Mouse (Mus musculus): ENCODE measurements around the gene 4930404N11Rik.
A peak's percentile ranks its signal among the peaks of the same experiment; 100 is the strongest.

4930404N11Rik gene

GRCm38 (mm10) chr10:81327959-81328358 is 37.7 kb downstream of the 4930404N11Rik start:
- no peak for DNase-seq

DNA sequence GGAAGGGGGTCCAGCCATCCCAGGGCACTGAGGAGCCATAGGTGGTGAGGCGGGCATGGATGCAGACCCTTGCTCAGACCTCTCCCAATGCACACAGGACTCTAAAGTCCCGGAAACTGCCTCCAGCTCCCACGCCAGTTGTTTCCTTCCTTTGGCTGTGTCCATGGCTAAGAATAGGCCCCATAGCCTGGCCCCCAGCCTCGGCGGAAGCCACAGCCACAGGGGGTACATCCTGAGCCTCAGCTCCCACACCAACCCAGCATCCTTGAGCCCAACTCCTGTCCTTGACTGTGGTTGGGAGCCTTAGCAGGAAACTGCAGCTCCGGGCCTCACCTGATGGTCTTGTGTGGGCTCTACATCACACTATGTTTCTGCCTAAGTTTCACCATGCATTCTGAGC is 38.8 kb downstream of the 4930404N11Rik start:
- no peak for DNase-seq

- DNase-seq = no peak
Observed at GRCm38 (mm10) chr10:81325781-81326180, 39.8 kb downstream of the 4930404N11Rik start.

GRCm38 (mm10) chr10:81325176-81325575 is 40.4 kb downstream of the 4930404N11Rik start:
- DNase-seq = no peak

- no peak for DNase-seq
Observed at GRCm38 (mm10) chr10:81323791-81324530, 41.7 kb downstream of the 4930404N11Rik start.

DNA sequence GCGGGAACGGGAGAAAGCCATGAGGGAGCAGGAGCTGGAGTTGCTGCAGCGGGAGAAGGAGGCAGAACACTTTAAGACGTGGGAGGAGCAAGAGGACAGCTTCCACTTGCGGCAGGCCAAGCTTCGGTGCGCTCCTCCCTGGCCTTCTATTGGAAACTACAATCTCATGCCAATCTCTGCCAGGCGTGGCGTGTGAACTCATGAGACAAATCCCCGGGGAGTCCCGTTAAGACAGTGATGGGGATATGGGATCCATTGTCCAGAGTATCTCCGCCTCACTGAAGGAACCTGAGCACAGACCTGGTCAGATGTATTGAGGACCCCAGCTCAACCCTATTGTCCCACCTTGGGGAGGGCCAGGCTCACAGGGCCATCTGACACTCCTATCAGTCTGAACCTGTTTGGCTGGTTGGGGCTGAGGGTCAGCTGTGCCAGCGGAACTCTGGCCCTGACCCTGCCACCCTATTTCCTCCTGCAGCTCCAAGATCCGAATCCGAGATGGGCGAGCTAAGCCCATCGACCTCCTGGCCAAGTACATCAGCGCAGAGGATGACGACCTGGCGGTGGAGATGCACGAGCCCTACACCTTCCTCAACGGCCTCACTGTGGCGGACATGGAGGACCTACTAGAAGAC is 42.4 kb downstream of the 4930404N11Rik start:
- DNase-seq = no peak

GRCm38 (mm10) chr10:81322444-81322843 is 43.2 kb downstream of the 4930404N11Rik start:
- DNase-seq = no peak

GRCm38 (mm10) chr10:81321436-81321835 is 44.2 kb downstream of the 4930404N11Rik start:
- DNase-seq = no peak

- peak; percentile 96 to 97 for DNase-seq
Observed at GRCm38 (mm10) chr10:81320550-81321347, 44.9 kb downstream of the 4930404N11Rik start, which contains the start of gene Cactin. Gene Cactin (plus strand): TSS chr10:81321103.

DNA sequence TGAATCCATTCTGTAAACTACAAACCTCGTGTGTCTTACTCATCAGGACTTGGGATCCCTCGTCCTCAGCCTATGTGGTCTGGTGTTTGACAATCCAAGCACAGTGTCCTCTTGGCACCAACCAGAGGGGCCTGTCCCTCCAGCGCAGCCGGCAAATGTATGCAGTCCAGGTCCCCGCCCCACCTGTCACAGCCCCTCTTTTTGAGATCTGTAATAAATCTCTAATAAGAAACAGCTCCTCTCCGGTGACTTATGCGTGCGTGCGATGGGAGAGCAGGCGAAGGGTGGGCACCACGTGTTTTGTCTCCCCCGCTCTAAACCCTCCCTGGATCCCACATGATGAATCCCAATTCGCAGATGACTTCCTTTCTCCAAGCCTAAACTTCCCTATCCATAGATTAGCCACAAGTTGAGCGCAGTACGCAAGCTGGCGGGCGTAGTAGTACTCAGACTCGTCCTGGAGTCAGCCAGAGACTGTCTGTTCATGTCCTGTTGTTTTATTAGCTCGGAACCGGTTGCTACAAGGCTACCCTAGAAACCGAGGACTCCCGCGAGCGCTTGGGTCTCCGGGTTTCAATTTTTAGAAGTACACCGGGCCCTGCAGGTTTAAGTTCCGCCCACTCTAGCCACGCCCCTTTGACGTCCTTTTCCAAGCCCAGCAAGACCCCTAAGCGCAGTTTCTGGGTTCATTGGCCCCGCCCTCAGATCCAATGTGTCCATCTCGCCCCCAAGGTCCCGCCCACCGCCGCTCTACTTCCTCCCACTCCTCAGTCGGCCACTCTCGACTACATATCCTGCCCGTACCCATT is 45.7 kb downstream of the 4930404N11Rik start:
- DNase-seq = no peak

DNA sequence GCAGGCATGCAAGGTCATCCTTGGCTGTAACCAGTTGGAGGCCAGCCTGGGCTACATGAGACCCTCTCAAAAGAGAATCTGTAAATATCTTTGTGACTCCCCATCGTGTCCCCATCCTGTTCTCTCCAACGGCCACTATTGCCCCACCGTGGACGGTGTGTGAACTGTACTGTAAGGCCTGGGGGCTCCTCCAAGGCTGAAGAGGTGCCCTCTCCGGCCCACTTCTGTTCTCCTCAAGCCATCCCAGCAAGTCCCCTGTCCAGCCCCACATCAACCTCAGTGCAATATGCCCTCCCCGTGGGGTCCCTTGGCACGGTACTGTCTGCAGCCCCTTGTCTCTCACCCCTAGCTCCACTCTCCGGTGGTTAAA is 46.3 kb downstream of the 4930404N11Rik start:
- DNase-seq = peak in 1 of 2 experiments; percentile 33

GRCm38 (mm10) chr10:81318589-81319329 is 46.9 kb downstream of the 4930404N11Rik start:
- peak; percentile 46 to 55 for DNase-seq

GRCm38 (mm10) chr10:81317273-81317672 is 48.3 kb downstream of the 4930404N11Rik start:
- no peak for DNase-seq

- peak in 1 of 2 experiments; percentile 36 for DNase-seq
Observed at GRCm38 (mm10) chr10:81316338-81317060, 49.1 kb downstream of the 4930404N11Rik start.

- no peak for DNase-seq
Observed at GRCm38 (mm10) chr10:81315587-81315986, 50.0 kb downstream of the 4930404N11Rik start.

DNA sequence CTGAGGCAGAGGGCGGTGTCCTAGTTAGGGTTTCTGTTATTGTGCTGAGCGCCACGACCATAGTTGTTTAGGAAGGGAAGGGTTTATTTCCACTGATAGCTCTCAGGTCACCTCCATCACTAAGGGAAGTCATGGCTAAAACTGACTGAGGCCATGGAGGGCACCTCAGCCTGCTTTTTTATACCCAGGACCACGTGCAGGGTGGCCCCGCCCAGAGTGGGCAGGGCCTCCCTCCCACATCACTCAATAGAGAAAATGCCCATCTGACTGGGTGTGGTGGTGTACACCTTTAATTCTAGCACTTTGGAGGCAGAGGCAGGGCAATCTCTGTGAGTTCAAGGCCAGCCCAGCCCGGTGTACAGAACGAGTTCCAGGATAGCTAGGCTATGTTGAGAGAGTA is 51.4 kb downstream of the 4930404N11Rik start:
- DNase-seq = no peak

- no peak for DNase-seq
Observed at GRCm38 (mm10) chr10:81313581-81313980, 52.0 kb downstream of the 4930404N11Rik start.

All from cerebellum, postnatal 36 days (tissue).